Mouse (Mus musculus): ENCODE measurements around the gene Smarcd1. TPM values are rescaled to one million over a fixed set of nuclear protein-coding genes. Genes with fewer than 3 reads are reported as not detected.

Smarcd1 gene
- polyA plus RNA-seq, 1 experiment from 2014 or later: 73.1 TPM

DNA sequence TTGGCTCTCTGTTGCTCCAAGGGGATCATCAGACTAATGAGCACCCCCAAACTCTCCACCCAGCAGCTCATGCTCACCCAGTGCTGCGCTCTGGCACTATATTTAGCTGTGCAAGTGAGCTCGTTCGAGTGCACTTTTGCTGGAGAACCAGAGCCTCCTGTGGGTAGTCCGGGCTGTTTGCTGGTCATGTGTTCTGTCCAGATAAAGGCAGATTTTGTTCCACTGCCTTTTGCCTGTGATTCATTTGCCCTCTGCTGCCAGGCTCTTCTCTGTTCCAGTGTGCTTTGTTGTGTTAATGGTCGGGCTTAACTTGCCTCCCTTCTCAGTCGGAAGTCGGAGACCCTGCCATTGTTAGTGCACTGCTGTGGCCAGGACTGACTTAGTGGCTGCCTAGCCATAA is 3.0 kb downstream of the Smarcd1 start:
- Histone ChIP-seq H3K9me3 (no peaks in the 10 kb centered on the region), H3K27ac (peak overlapping the region; percentile 96), H3K4me3 (0 out of 2 replicates have a peak overlapping the region, but pooled peaks have one; percentile 80), H3K4me2 (peak overlapping the region; percentile 80; the same call in 1 of the 2 replicates), H3K36me3 (peaks cover 55% of the 10 kb centered on the region), H3K4me1 (peaks cover 35% of the 10 kb centered on the region), H3K9ac (peak overlapping the region; percentile 96), H3K27me3 (no peaks in the 10 kb centered on the region)
- 53% methylated on average over 7 of the region's 7 CpGs for WGBS
- ATAC-seq (ENCODE audit: insufficient number of reproducible peaks, insufficient read depth, low FRiP score, low TSS enrichment, low read depth): no peak

- WGBS: 66% methylated on average over 11 of the region's 11 CpGs
- peak within 1 kb of the TSS; percentile 80 for H3K4me2 ChIP-seq
- peaks cover 61% of the 10 kb centered on the region for H3K36me3 ChIP-seq
- H3K27me3 ChIP-seq: no peaks in the 10 kb centered on the region
- H3K27ac ChIP-seq: peak within 1 kb of the TSS; percentile 96
- H3K9me3 ChIP-seq: no peaks in the 10 kb centered on the region
- peaks cover 32% of the 10 kb centered on the region for H3K4me1 ChIP-seq
- peak within 1 kb of the TSS; percentile 80 for H3K4me3 ChIP-seq
- H3K9ac ChIP-seq: peak within 1 kb of the TSS; percentile 96
- no peak for ATAC-seq (ENCODE audit: insufficient number of reproducible peaks, insufficient read depth, low FRiP score, low TSS enrichment, low read depth)
Observed at GRCm38 (mm10) chr15:99705440-99706048, 3.6 kb downstream of the Smarcd1 start, which contains the start of gene Gm17349. Gene Gm17349, minus strand, starts transcription at chr15:99705490.

- Histone ChIP-seq H3K27me3 (no peaks in the 10 kb centered on the region), H3K4me1 (peaks cover 21% of the 10 kb centered on the region), H3K9ac (no peak overlapping the region), H3K36me3 (peaks cover 87% of the 10 kb centered on the region), H3K9me3 (no peaks in the 10 kb centered on the region), H3K4me2 (no peak overlapping the region), H3K4me3 (no peak overlapping the region), H3K27ac (no peak overlapping the region)
- WGBS: 94% methylated on average over 13 of the region's 13 CpGs
- ATAC-seq (ENCODE audit: insufficient number of reproducible peaks, insufficient read depth, low FRiP score, low TSS enrichment, low read depth): no peak
Observed at GRCm38 (mm10) chr15:99708176-99708575, 6.2 kb downstream of the Smarcd1 start.

- 91% methylated on average over 10 of the region's 10 CpGs for WGBS
- ATAC-seq (ENCODE audit: insufficient number of reproducible peaks, insufficient read depth, low FRiP score, low TSS enrichment, low read depth): no peak
Observed at GRCm38 (mm10) chr15:99710221-99711190, 8.6 kb downstream of the Smarcd1 start.

GRCm38 (mm10) chr15:99711491-99711890 is 9.6 kb downstream of the Smarcd1 start:
- H3K27ac ChIP-seq: no peak overlapping the region
- H3K27me3 ChIP-seq: no peaks in the 10 kb centered on the region
- ATAC-seq (ENCODE audit: insufficient number of reproducible peaks, insufficient read depth, low FRiP score, low TSS enrichment, low read depth): no peak
- H3K9ac ChIP-seq: no peak overlapping the region
- WGBS: 76% methylated on average over 3 of the region's 3 CpGs
- no peak overlapping the region for H3K4me3 ChIP-seq
- H3K4me2 ChIP-seq: no peak overlapping the region
- peaks cover 91% of the 10 kb centered on the region for H3K36me3 ChIP-seq
- no peaks in the 10 kb centered on the region for H3K9me3 ChIP-seq
- H3K4me1 ChIP-seq: peaks cover 10% of the 10 kb centered on the region; the same call in 1 of the 2 replicates

More at GRCm38 (mm10) chr15:99710221-99711190, 8.6 kb downstream of the Smarcd1 start:
- Histone ChIP-seq H3K27ac (no peak overlapping the region), H3K9ac (no peak overlapping the region), H3K9me3 (no peaks in the 10 kb centered on the region), H3K4me2 (no peak overlapping the region), H3K27me3 (no peaks in the 10 kb centered on the region), H3K36me3 (peaks cover 97% of the 10 kb centered on the region), H3K4me1 (peaks cover 6% of the 10 kb centered on the region; the same call in 1 of the 2 replicates), H3K4me3 (no peak overlapping the region)

GRCm38 (mm10) chr15:99712666-99713559 is 11.0 kb downstream of the Smarcd1 start:
- peaks cover 81% of the 10 kb centered on the region for H3K36me3 ChIP-seq
- H3K27me3 ChIP-seq: no peaks in the 10 kb centered on the region
- no peak overlapping the region for H3K9ac ChIP-seq
- no peak overlapping the region for H3K4me3 ChIP-seq
- no peaks in the 10 kb centered on the region for H3K9me3 ChIP-seq
- no peak overlapping the region for H3K27ac ChIP-seq
- no peak overlapping the region for H3K4me2 ChIP-seq
- peak; percentile 27; the same call in 1 of the 2 replicates for ATAC-seq (ENCODE audit: insufficient number of reproducible peaks, insufficient read depth, low FRiP score, low TSS enrichment, low read depth)
- peaks cover 16% of the 10 kb centered on the region; the same call in 1 of the 2 replicates for H3K4me1 ChIP-seq
- 56% methylated on average over 13 of the region's 13 CpGs for WGBS

DNA sequence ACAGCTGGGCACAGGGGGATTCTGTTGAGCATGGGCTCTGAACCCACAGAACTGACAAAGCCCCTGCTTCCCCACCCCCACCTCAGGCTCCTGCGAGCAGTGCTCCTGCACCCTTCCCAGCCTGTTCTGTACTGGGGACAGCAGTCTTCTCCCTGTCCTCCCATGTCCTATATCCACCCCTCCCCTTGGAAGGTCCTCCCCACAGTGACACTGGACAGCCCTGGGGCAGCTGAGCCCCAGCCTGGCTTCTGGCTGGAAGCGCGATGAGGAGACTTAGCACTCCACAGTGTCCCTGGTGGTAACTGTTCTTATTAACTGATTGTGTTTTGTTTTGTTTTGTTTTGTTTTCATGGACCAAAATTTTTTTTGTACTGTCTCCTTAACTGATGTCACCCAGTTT is 11.6 kb downstream of the Smarcd1 start:
- Histone ChIP-seq H3K27ac (no peak overlapping the region), H3K9ac (no peak overlapping the region), H3K27me3 (no peaks in the 10 kb centered on the region), H3K4me3 (no peak overlapping the region), H3K4me1 (peaks cover 16% of the 10 kb centered on the region; the same call in 1 of the 2 replicates), H3K9me3 (no peaks in the 10 kb centered on the region), H3K36me3 (peaks cover 81% of the 10 kb centered on the region), H3K4me2 (no peak overlapping the region)
- no peak for ATAC-seq (ENCODE audit: insufficient number of reproducible peaks, insufficient read depth, low FRiP score, low TSS enrichment, low read depth)
- WGBS: 86% methylated on average over 3 of the region's 3 CpGs

DNA sequence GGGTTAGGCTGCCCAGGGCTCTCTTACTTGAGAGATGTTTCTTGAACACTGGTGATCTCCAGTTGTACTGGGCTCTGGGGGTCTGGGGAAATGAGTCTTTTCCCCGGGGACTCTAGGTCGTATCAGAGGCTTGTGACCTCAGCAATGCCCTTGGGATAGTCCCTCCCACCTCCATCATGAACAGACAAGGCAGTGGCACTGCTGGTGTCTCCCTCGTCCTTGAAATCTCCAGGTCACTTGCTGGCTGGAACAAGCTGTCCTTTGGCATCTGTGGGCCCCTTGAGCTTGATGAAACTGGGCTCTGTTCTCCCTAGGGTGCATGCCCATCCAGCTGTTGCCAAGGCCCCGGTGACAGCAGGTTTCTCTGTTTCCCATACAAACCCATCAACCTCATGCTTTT is 12.3 kb downstream of the Smarcd1 start:
- Histone ChIP-seq H3K4me2 (no peak overlapping the region), H3K4me3 (no peak overlapping the region), H3K36me3 (peaks cover 81% of the 10 kb centered on the region), H3K4me1 (peaks cover 16% of the 10 kb centered on the region; the same call in 1 of the 2 replicates), H3K27ac (no peak overlapping the region), H3K9me3 (no peaks in the 10 kb centered on the region), H3K9ac (no peak overlapping the region), H3K27me3 (no peaks in the 10 kb centered on the region)
- ATAC-seq (ENCODE audit: insufficient number of reproducible peaks, insufficient read depth, low FRiP score, low TSS enrichment, low read depth): no peak
- WGBS: 63% methylated on average over 4 of the region's 4 CpGs

DNA sequence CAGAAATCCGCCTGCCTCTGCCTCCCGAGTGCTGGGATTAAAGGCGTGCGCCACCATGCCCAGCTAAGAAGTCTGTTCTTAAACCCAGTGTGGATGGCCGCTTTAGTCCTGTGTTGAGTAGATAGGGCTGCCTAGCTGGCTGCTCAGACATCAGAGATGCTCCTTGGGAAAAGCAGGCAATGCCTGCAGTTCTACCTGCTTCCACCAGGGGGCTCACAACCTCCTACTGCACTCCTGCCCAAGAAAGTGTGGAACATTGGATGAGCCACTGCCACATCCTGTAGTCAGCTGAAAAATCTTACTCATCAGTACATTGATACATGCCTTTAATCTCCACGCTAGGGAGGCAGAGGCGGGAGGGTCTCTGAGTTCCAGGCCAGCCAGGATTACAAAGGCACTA is 12.9 kb downstream of the Smarcd1 start:
- WGBS: 65% methylated on average over 7 of the region's 7 CpGs
- peaks cover 75% of the 10 kb centered on the region for H3K36me3 ChIP-seq

DNA sequence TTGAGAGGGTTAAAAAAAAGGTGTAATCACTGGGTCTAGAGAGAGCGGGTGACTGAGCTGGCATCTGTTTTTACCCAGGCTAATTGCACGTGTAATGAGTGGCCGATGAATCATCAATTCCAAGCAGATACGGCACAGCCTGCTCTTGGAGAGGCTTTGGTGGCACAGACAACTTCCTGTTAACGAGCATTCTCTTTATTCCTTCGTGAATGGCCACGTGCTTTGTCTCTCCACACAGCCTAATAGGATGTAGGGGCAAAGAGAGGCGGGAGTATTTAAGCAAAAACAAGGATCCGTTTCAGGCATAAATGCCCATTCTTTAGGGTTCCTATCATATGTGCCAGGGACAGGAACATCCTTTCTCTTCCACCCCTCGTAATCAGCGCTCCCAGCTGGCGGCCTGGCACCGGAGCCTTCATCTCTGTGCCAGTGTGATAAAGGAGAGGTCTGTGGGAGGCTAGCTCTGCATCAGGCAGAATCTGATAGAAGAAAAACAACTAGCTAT is 13.5 kb downstream of the Smarcd1 start:
- H3K4me1 ChIP-seq: peaks cover 16% of the 10 kb centered on the region; the same call in 1 of the 2 replicates
- H3K9me3 ChIP-seq: no peaks in the 10 kb centered on the region
- peaks cover 69% of the 10 kb centered on the region for H3K36me3 ChIP-seq
- no peaks in the 10 kb centered on the region for H3K27me3 ChIP-seq
- 76% methylated on average over 13 of the region's 13 CpGs for WGBS
- no peak overlapping the region for H3K4me2 ChIP-seq
- H3K9ac ChIP-seq: no peak overlapping the region
- H3K4me3 ChIP-seq: no peak overlapping the region
- ATAC-seq (ENCODE audit: insufficient number of reproducible peaks, insufficient read depth, low FRiP score, low TSS enrichment, low read depth): no peak
- H3K27ac ChIP-seq: no peak overlapping the region

More for the DNA sequence above, 12.9 kb downstream of the Smarcd1 start:
- Histone ChIP-seq H3K27ac (no peak overlapping the region), H3K9me3 (no peaks in the 10 kb centered on the region), H3K4me2 (no peak overlapping the region), H3K27me3 (no peaks in the 10 kb centered on the region), H3K4me1 (peaks cover 16% of the 10 kb centered on the region; the same call in 1 of the 2 replicates), H3K9ac (no peak overlapping the region), H3K4me3 (no peak overlapping the region)
- no peak; the same call in 1 of the 2 replicates for ATAC-seq (ENCODE audit: insufficient number of reproducible peaks, insufficient read depth, low FRiP score, low TSS enrichment, low read depth)
